Mouse (Mus musculus): ENCODE results near the gene Art1.

GRCm38 (mm10) chr7:102103555-102103954 is 2.0 kb downstream of the Art1 start:
- TF ChIP-seq EP300 (IDR thresholded peaks at IDR 0.05; ENCODE audit: low read length), result no peak
- no peak for TF ChIP-seq RCOR1 (conservative IDR thresholded peaks at IDR 0.05; ENCODE audit: low read depth, low read length)
- TF ChIP-seq UBTF (IDR thresholded peaks at IDR 0.05; ENCODE audit: low read depth, low read length), result no peak
- TF ChIP-seq CTCF (conservative IDR thresholded peaks at IDR 0.05 in 1 of 2, IDR thresholded peaks at IDR 0.05 in 1 of 2; ENCODE audit: low read depth in 2 of 2, low read length in 2 of 2), result no peak
- no peak for TF ChIP-seq MAFK (IDR thresholded peaks at IDR 0.05; ENCODE audit: insufficient replicate concordance, low read length)
- TF ChIP-seq E2F4 (IDR thresholded peaks at IDR 0.05; ENCODE audit: insufficient replicate concordance, low read depth, low read length), result no peak
